Comparison of ENCODE assay signal across 8 mouse cellular contexts in the genomic region with DNA sequence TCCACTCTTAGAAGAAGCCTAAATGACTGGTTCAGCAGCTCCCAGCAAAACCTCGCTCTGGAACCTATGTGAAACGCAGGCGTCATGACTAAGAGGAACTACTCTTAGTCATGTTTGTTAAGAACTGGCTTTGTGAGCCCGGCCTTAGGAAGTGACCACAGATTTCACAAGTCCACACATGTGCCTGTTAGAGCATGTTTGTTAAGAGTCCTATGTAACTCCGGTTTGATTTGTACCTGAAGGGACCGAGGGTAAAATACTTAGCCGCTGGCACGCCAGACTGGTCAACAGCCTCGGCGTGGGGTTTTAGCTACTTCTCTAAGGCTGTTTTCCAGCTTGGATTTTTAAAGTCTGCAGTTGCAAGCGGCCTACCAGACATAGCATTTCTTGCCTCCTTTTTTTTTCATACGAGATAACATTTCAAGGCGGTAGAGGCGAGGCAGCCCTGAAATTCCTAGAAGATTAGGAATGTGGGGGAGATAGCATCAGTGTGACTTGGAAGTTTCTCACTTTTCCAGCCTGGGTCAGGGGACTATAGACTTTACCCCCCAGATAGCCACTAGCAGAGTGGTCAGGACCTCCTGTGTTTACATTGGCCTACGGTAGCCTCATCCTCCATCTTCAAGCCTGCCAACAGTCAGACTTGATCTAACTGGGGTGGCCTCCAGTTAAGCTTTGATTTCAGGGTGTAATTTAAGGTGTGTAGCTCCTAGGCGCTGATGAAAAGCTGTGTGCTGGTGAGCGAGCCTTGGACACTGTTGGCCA. TPM values are rescaled to one million over a fixed set of nuclear protein-coding genes. Genes with fewer than 3 reads are reported as not detected.
DNase-seq lines count a peak whose midpoint lies in the region; ATAC-seq and TF ChIP-seq lines count a peak whose summit lies in the region.

No protein-coding gene starts in this region.

- no peak for TF ChIP-seq POLR2A in bone marrow macrophage, adult 2 months (IDR thresholded peaks at IDR 0.05; ENCODE audit: borderline replicate concordance, low read depth, low read length)

- peak overlapping the region; percentile 61 for H3K4me2 ChIP-seq in heart, embryonic 16.5 days (ENCODE audit: low read depth, low read length)
- peak overlapping the region; percentile 55 for H3K4me2 ChIP-seq in limb, embryonic 12.5 days
- peak overlapping the region; percentile 44; the same call in 1 of the 2 replicates for H3K4me2 ChIP-seq in midbrain, postnatal 0 days (ENCODE audit: low read depth, low read length, poor library complexity, severe bottlenecking)

- peak; percentile 7 for DNase-seq in CD4-positive, CD25-positive, alpha-beta regulatory T cell, adult 2 months (ENCODE audit: low read depth, low spot score)
- DNase-seq in midbrain, postnatal 0 days (ENCODE audit: low spot score) = no peak
- no peak for DNase-seq in right cerebral cortex, postnatal 25 days
- DNase-seq in layer of hippocampus, adult 11-12 months (ENCODE audit: low spot score) = no peak

- peaks cover 30% of the 10 kb centered on the region for H3K4me1 ChIP-seq in bone marrow macrophage, adult 2 months (ENCODE audit: control insufficient read depth, insufficient read depth, low read length)
- H3K4me1 ChIP-seq in heart, embryonic 16.5 days (ENCODE audit: control insufficient read depth, insufficient read depth, low read length) = peaks cover 15% of the 10 kb centered on the region
- peaks cover 27% of the 10 kb centered on the region for H3K4me1 ChIP-seq in limb, embryonic 12.5 days (replicated peaks)
- no peaks in the 10 kb centered on the region for H3K4me1 ChIP-seq in midbrain, postnatal 0 days (ENCODE audit: insufficient read depth, low read length)

- no peak for ATAC-seq in CD4-positive, CD25-positive, alpha-beta regulatory T cell, adult 4 months
- ATAC-seq in heart, embryonic 16.5 days (replicated peaks; ENCODE audit: extremely low read depth, insufficient read depth, low FRiP score) = no peak
- ATAC-seq in limb, embryonic 12.5 days (ENCODE audit: insufficient number of reproducible peaks, insufficient read depth, low FRiP score, low TSS enrichment, low read depth) = no peak
- no peak for ATAC-seq in midbrain, postnatal 0 days (ENCODE audit: low FRiP score)

- no peak for TF ChIP-seq CTCF in bone marrow macrophage, adult 2 months (IDR thresholded peaks at IDR 0.05; ENCODE audit: low read depth, low read length)
- TF ChIP-seq CTCF in midbrain, postnatal 0 days (IDR thresholded peaks at IDR 0.05) = no peak

- H3K9me3 ChIP-seq in heart, embryonic 16.5 days (replicated peaks; ENCODE audit: control insufficient read depth, low read length) = no peaks in the 10 kb centered on the region
- H3K9me3 ChIP-seq in limb, embryonic 12.5 days = no peaks in the 10 kb centered on the region
- no peaks in the 10 kb centered on the region for H3K9me3 ChIP-seq in midbrain, postnatal 0 days (ENCODE audit: low read length)

- H3K27me3 ChIP-seq in heart, embryonic 16.5 days (ENCODE audit: control insufficient read depth, insufficient read depth, low read length) = no peaks in the 10 kb centered on the region
- H3K27me3 ChIP-seq in limb, embryonic 12.5 days = no peaks in the 10 kb centered on the region
- H3K27me3 ChIP-seq in midbrain, postnatal 0 days (ENCODE audit: insufficient read depth, low read length) = no peaks in the 10 kb centered on the region

- peak overlapping the region; percentile 56; the same call in 1 of the 2 replicates for H3K9ac ChIP-seq in heart, embryonic 16.5 days (ENCODE audit: low read length)
- H3K9ac ChIP-seq in limb, embryonic 12.5 days (replicated peaks) = no peak overlapping the region
- no peak overlapping the region; the same call in 1 of the 2 replicates for H3K9ac ChIP-seq in midbrain, postnatal 0 days (replicated peaks; ENCODE audit: low read length, poor library complexity, severe bottlenecking)

- H3K27ac ChIP-seq in bone marrow macrophage, adult 2 months (ENCODE audit: insufficient read depth, low read depth, low read length) = peak overlapping the region; percentile 97
- peak overlapping the region; percentile 34 for H3K27ac ChIP-seq in heart, embryonic 16.5 days (ENCODE audit: low read length)
- peak overlapping the region; percentile 45; the same call in 1 of the 2 replicates for H3K27ac ChIP-seq in limb, embryonic 12.5 days
- no peak overlapping the region for H3K27ac ChIP-seq in midbrain, postnatal 0 days (ENCODE audit: low read depth, low read length)

- no peaks in the 10 kb centered on the region for H3K36me3 ChIP-seq in heart, embryonic 16.5 days (ENCODE audit: control insufficient read depth, insufficient read depth)
- no peaks in the 10 kb centered on the region for H3K36me3 ChIP-seq in limb, embryonic 12.5 days
- H3K36me3 ChIP-seq in midbrain, postnatal 0 days (ENCODE audit: insufficient read depth, low read length) = no peaks in the 10 kb centered on the region

- peak overlapping the region; percentile 63; the same call in 1 of the 2 replicates for H3K4me3 ChIP-seq in bone marrow macrophage, adult 2 months (ENCODE audit: insufficient read depth, low read length)
- no peak overlapping the region; the same call in 1 of the 2 replicates for H3K4me3 ChIP-seq in heart, embryonic 16.5 days (ENCODE audit: low read length)
- H3K4me3 ChIP-seq in limb, embryonic 12.5 days (replicated peaks) = no peak overlapping the region
- H3K4me3 ChIP-seq in midbrain, postnatal 0 days (ENCODE audit: low read depth, low read length) = no peak overlapping the region

- WGBS in heart, embryonic 16.5 days = 39% methylated on average over 17 of the region's 17 CpGs
- 48% methylated on average over 17 of the region's 17 CpGs for WGBS in limb, embryonic 12.5 days
- 65% methylated on average over 17 of the region's 17 CpGs for WGBS in midbrain, postnatal 0 days

RNA-seq across cellular contexts. Expression of a gene that starts 28.8 kb away (rescaled TPM):
- polyA plus RNA-seq in CD4-positive, CD25-positive, alpha-beta regulatory T cell, adult 4 months (2017; shearing (Covaris generic)) = 100 to 1,000 TPM; 163 to 234 TPM
- 94.8 and 111 TPM in 2 replicates for polyA plus RNA-seq in bone marrow macrophage, adult 2 months (2012; ENCODE audit: insufficient read depth, insufficient read length, missing spikeins)
- 154 and 165 TPM in 2 replicates for polyA plus RNA-seq in heart, embryonic 16.5 days (2015; fragmentation: Nextera tagmentation; extraction: Ambion mirVana)
- polyA plus RNA-seq in limb, embryonic 12.5 days (2016; fragmentation: Nextera tagmentation; extraction: Ambion mirVana) = 221 and 229 TPM in 2 replicates
- total RNA-seq in midbrain, postnatal 0 days (2014; rRNA removed) = 34.3 and 41.7 TPM in 2 replicates
- polyA plus RNA-seq in midbrain, postnatal 0 days (2015; fragmentation: Nextera tagmentation; extraction: Ambion mirVana) = 167 and 171 TPM in 2 replicates

RNA-seq across cellular contexts. Expression of a gene that starts 56.7 kb away (rescaled TPM):
- polyA plus RNA-seq in CD4-positive, CD25-positive, alpha-beta regulatory T cell, adult 4 months (2017; shearing (Covaris generic)) = 10 to 100 TPM; 16.9 to 20.4 TPM
- polyA plus RNA-seq in bone marrow macrophage, adult 2 months (2012; ENCODE audit: insufficient read depth, insufficient read length, missing spikeins) = 12.2 and 14.9 TPM in 2 replicates
- polyA plus RNA-seq in heart, embryonic 16.5 days (2015; fragmentation: Nextera tagmentation; extraction: Ambion mirVana) = 9.7 and 10.4 TPM in 2 replicates
- polyA plus RNA-seq in limb, embryonic 12.5 days (2016; fragmentation: Nextera tagmentation; extraction: Ambion mirVana) = 19.4 and 19.9 TPM in 2 replicates
- total RNA-seq in midbrain, postnatal 0 days (2014; rRNA removed) = 46.0 and 48.0 TPM in 2 replicates
- polyA plus RNA-seq in midbrain, postnatal 0 days (2015; fragmentation: Nextera tagmentation; extraction: Ambion mirVana) = 14.4 and 17.1 TPM in 2 replicates
